Mouse (Mus musculus) lung, postnatal 0 days (tissue): ENCODE measurements around the gene Acsl1. TPM values are rescaled to one million over a fixed set of nuclear protein-coding genes. Genes with fewer than 3 reads are reported as not detected.

ENCODE experiments used
- ATAC-seq: fragments of 200-750 bp; cut with Nextera tagmentation; 2 replicates; pipeline ENCODE4 v1.8.0; 2017; ENCODE audit warnings: moderate library complexity
- DNase-seq: peaks from one replicate; pipeline ENCODE4 v3.0.0-alpha.2; 2016; ENCODE audit warnings: low spot score
- H3K27ac ChIP-seq: fragments of 300-500 bp; sonication (generic); 2 replicates; pipeline ENCODE4 v1.5.1; 2014; ENCODE audit warnings: antibody characterized with exemption, mild to moderate bottlenecking, low read length, mixed read lengths
- H3K27me3 ChIP-seq: fragments of 300-500 bp; sonication (generic); replicated peaks from 2 replicates; pipeline ENCODE4 v1.6.1; 2014; ENCODE audit warnings: low read length, mixed read lengths; ENCODE audit not compliant: insufficient read depth
- H3K36me3 ChIP-seq: fragments of 300-500 bp; sonication (generic); 2 replicates; pipeline ENCODE4 v1.6.1; 2014; ENCODE audit warnings: low read length, mixed read lengths; ENCODE audit not compliant: insufficient read depth
- H3K4me1 ChIP-seq: fragments of 300-500 bp; sonication (generic); 2 replicates; pipeline ENCODE4 v1.6.1; 2014; ENCODE audit warnings: antibody characterized with exemption, low read depth, low read length, mixed read lengths; ENCODE audit not compliant: insufficient read depth
- H3K4me2 ChIP-seq: fragments of 300-500 bp; sonication (generic); replicated peaks from 2 replicates; pipeline ENCODE4 v1.6.1; 2014; ENCODE audit warnings: low read depth, mild to moderate bottlenecking, low read length, moderate library complexity, mixed read lengths
- H3K4me3 ChIP-seq: fragments of 300-500 bp; sonication (generic); 2 replicates; pipeline ENCODE4 v1.5.1; 2014; ENCODE audit warnings: low read depth, low read length
- H3K9ac ChIP-seq: fragments of 300-500 bp; sonication (generic); replicated peaks from 2 replicates; pipeline ENCODE4 v1.6.1; 2014; ENCODE audit warnings: low read depth, mild to moderate bottlenecking
- H3K9me3 ChIP-seq: fragments of 300-500 bp; sonication (generic); 2 replicates; pipeline ENCODE4 v1.6.1; 2016; ENCODE audit warnings: low read length, mixed read lengths
- CTCF ChIP-seq: IDR thresholded peaks from 2 replicates; pipeline ENCODE4 v1.5.1; 2016; ENCODE audit warnings: antibody characterized with exemption, mild to moderate bottlenecking
- EP300 ChIP-seq: IDR thresholded peaks from 2 replicates; pipeline ENCODE4 v1.6.1; 2016; ENCODE audit warnings: antibody characterized with exemption, mild to moderate bottlenecking, control low read depth
- WGBS: fragments of 180-500 bp; shearing (Covaris S2); extraction: QIAGEN DNeasy Blood & Tissue Kit; methylation state at CpG from one replicate; pipeline ENCODE4 v1.1.7; 2014; 5-methylcytosine and 5-hydroxymethylcytosine counted together
- polyA plus RNA-seq: library from polyadenylated mRNA; unstranded; fragments of >200 nt; fragmentation: Nextera tagmentation; extraction: Ambion mirVana; gene quantifications from 2 replicates; pipeline ENCODE4 v1.2.1, GENCODE M21; 2015

Acsl1 gene
- polyA plus RNA-seq, 1 experiment from 2014 or later, result 17.4 TPM

- 83% methylated on average over 8 of the region's 8 CpGs for WGBS
- no peak overlapping the region for H3K9ac ChIP-seq
- H3K9me3 ChIP-seq, result no peaks in the 10 kb centered on the region
- 0 out of 2 replicates have a peak, but pooled peaks cover 5% of the 10 kb centered on the region for H3K36me3 ChIP-seq
- no peak overlapping the region for H3K27ac ChIP-seq
- no peak for TF ChIP-seq EP300
- no peak for TF ChIP-seq CTCF
- no peak overlapping the region for H3K4me3 ChIP-seq
- H3K4me1 ChIP-seq, result no peaks in the 10 kb centered on the region
- DNase-seq (no peak), ATAC-seq (no peak)
- no peaks in the 10 kb centered on the region for H3K27me3 ChIP-seq
- no peak overlapping the region for H3K4me2 ChIP-seq
Observed at GRCm38 (mm10) chr8:46526098-46526497, 55.3 kb downstream of the Acsl1 start.

GRCm38 (mm10) chr8:46526821-46527220 is 56.0 kb downstream of the Acsl1 start:
- no peaks in the 10 kb centered on the region for H3K9me3 ChIP-seq
- no peak overlapping the region for H3K9ac ChIP-seq
- no peak overlapping the region for H3K4me2 ChIP-seq
- no peak overlapping the region for H3K27ac ChIP-seq
- no peak overlapping the region for H3K4me3 ChIP-seq
- ATAC-seq (no peak), DNase-seq (no peak)
- TF ChIP-seq EP300 (no peak), CTCF (no peak)
- 61% methylated on average over 10 of the region's 10 CpGs for WGBS
- H3K36me3 ChIP-seq, result no peaks in the 10 kb centered on the region
- H3K27me3 ChIP-seq, result no peaks in the 10 kb centered on the region
- H3K4me1 ChIP-seq, result no peaks in the 10 kb centered on the region

- no peak overlapping the region for H3K4me2 ChIP-seq
- ATAC-seq, result no peak
- no peak overlapping the region for H3K27ac ChIP-seq
- H3K9ac ChIP-seq, result no peak overlapping the region
- H3K9me3 ChIP-seq, result no peaks in the 10 kb centered on the region
- 75% methylated on average over 4 of the region's 4 CpGs for whole genome bisulfite sequencing
- no peak for DNase-seq
- peaks cover under 1% of the 10 kb centered on the region; the same call in 1 of the 2 replicates for H3K36me3 ChIP-seq
- TF ChIP-seq EP300 (no peak), CTCF (no peak)
- H3K27me3 ChIP-seq, result no peaks in the 10 kb centered on the region
- H3K4me3 ChIP-seq, result no peak overlapping the region
- no peaks in the 10 kb centered on the region for H3K4me1 ChIP-seq
Observed at GRCm38 (mm10) chr8:46529508-46529907, 58.7 kb downstream of the Acsl1 start.

GRCm38 (mm10) chr8:46530541-46530940 is 59.7 kb downstream of the Acsl1 start:
- Histone ChIP-seq H3K4me1 (no peaks in the 10 kb centered on the region), H3K4me3 (no peak overlapping the region), H3K9me3 (no peaks in the 10 kb centered on the region), H3K27me3 (no peaks in the 10 kb centered on the region), H3K36me3 (peaks cover 8% of the 10 kb centered on the region; the same call in 1 of the 2 replicates), H3K27ac (no peak overlapping the region), H3K4me2 (no peak overlapping the region), H3K9ac (no peak overlapping the region)
- ATAC-seq, result no peak
- no peak for TF ChIP-seq CTCF
- no peak for TF ChIP-seq EP300
- 48% methylated on average over 4 of the region's 4 CpGs for WGBS
- no peak for DNase-seq

- no peak overlapping the region for H3K4me3 ChIP-seq
- ATAC-seq (peak; percentile 38; the same call in 1 of the 2 replicates), DNase-seq (peak; percentile 31)
- TF ChIP-seq EP300 (no peak), CTCF (no peak)
- H3K9ac ChIP-seq, result no peak overlapping the region
- H3K27ac ChIP-seq, result no peak overlapping the region
- H3K27me3 ChIP-seq, result no peaks in the 10 kb centered on the region
- no peaks in the 10 kb centered on the region for H3K9me3 ChIP-seq
- WGBS, result 80% methylated on average over 7 of the region's 7 CpGs
- peaks cover 8% of the 10 kb centered on the region for H3K36me3 ChIP-seq
- no peak overlapping the region for H3K4me2 ChIP-seq
- H3K4me1 ChIP-seq, result no peaks in the 10 kb centered on the region
Observed at GRCm38 (mm10) chr8:46533926-46534325, 63.1 kb downstream of the Acsl1 start.

GRCm38 (mm10) chr8:46539701-46540100 is 68.9 kb downstream of the Acsl1 start:
- H3K27ac ChIP-seq, result no peak overlapping the region
- H3K27me3 ChIP-seq, result no peaks in the 10 kb centered on the region
- no peak overlapping the region for H3K4me2 ChIP-seq
- ATAC-seq, result peak; percentile 18; the same call in 1 of the 2 replicates
- H3K9me3 ChIP-seq, result no peaks in the 10 kb centered on the region
- H3K4me3 ChIP-seq, result no peak overlapping the region
- peak; percentile 38 for DNase-seq
- WGBS, result 26% methylated on average over 5 of the region's 5 CpGs
- TF ChIP-seq CTCF (no peak), EP300 (no peak)
- no peak overlapping the region for H3K9ac ChIP-seq
- H3K4me1 ChIP-seq, result no peaks in the 10 kb centered on the region
- peaks cover 5% of the 10 kb centered on the region for H3K36me3 ChIP-seq

GRCm38 (mm10) chr8:46543191-46543590 is 72.4 kb downstream of the Acsl1 start:
- H3K9ac ChIP-seq, result no peak overlapping the region
- DNase-seq (peak; percentile 95), ATAC-seq (peak; percentile 79)
- H3K36me3 ChIP-seq, result no peaks in the 10 kb centered on the region
- H3K4me3 ChIP-seq, result no peak overlapping the region
- no peak overlapping the region for H3K27ac ChIP-seq
- no peaks in the 10 kb centered on the region for H3K9me3 ChIP-seq
- no peaks in the 10 kb centered on the region for H3K27me3 ChIP-seq
- H3K4me1 ChIP-seq, result peaks cover 4% of the 10 kb centered on the region; the same call in 1 of the 2 replicates
- TF ChIP-seq CTCF (no peak), EP300 (no peak)
- WGBS, result 53% methylated on average over 7 of the region's 7 CpGs
- 0 out of 2 replicates have a peak overlapping the region, but pooled peaks have one; percentile 1 for H3K4me2 ChIP-seq
